Mouse (Mus musculus): ENCODE results near the gene Spocd1. TPM values are rescaled to one million over a fixed set of nuclear protein-coding genes. Genes with fewer than 3 reads are reported as not detected.

The Spocd1 gene
- polyA plus RNA-seq, 1 experiment from 2014 or later, result 0.06 TPM

- no peaks in the 10 kb centered on the region for H3K36me3 ChIP-seq
- H3K27ac ChIP-seq (replicated peaks), result no peak overlapping the region
- WGBS, result 66% methylated on average over 5 of the region's 5 CpGs
- no peak overlapping the region for H3K4me2 ChIP-seq
- no peaks in the 10 kb centered on the region; the same call in 1 of the 2 replicates for H3K27me3 ChIP-seq (replicated peaks)
- no peak for ATAC-seq (ENCODE audit: low FRiP score)
- H3K9me3 ChIP-seq (replicated peaks), result no peaks in the 10 kb centered on the region
- H3K9ac ChIP-seq (replicated peaks), result no peak overlapping the region
- H3K4me3 ChIP-seq (replicated peaks), result no peak overlapping the region
- no peaks in the 10 kb centered on the region for H3K4me1 ChIP-seq
Observed at GRCm38 (mm10) chr4:129952241-129952810, 23.3 kb downstream of the Spocd1 start.

DNA sequence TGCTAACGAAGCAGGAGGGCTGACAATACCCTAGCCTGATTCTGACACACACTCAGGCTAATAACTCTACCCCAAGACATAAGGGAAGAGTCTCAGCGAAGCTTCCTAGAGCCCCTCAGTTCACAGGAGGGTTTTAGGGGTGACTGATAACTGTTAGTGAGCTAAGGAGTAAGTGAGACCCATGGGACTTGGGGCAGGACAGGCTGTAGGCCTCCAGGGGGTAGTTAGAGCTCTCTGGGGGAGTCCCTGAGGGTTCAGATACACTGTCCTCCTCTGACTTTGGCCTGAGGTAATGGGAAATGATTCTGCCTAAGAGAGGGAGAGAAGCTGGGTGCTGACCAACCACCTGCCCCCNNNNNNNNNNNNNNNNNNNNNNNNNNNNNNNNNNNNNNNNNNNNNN is 25.5 kb downstream of the Spocd1 start:
- Histone ChIP-seq H3K4me3 (replicated peaks) (no peak overlapping the region), H3K27me3 (replicated peaks) (no peaks in the 10 kb centered on the region), H3K27ac (replicated peaks) (no peak overlapping the region), H3K9ac (replicated peaks) (no peak overlapping the region), H3K9me3 (replicated peaks) (no peaks in the 10 kb centered on the region), H3K4me1 (no peaks in the 10 kb centered on the region; the same call in 1 of the 2 replicates), H3K4me2 (no peak overlapping the region), H3K36me3 (no peaks in the 10 kb centered on the region)
- no peak for ATAC-seq (ENCODE audit: low FRiP score)
- 60% methylated on average over 2 of the region's 2 CpGs for WGBS

DNA sequence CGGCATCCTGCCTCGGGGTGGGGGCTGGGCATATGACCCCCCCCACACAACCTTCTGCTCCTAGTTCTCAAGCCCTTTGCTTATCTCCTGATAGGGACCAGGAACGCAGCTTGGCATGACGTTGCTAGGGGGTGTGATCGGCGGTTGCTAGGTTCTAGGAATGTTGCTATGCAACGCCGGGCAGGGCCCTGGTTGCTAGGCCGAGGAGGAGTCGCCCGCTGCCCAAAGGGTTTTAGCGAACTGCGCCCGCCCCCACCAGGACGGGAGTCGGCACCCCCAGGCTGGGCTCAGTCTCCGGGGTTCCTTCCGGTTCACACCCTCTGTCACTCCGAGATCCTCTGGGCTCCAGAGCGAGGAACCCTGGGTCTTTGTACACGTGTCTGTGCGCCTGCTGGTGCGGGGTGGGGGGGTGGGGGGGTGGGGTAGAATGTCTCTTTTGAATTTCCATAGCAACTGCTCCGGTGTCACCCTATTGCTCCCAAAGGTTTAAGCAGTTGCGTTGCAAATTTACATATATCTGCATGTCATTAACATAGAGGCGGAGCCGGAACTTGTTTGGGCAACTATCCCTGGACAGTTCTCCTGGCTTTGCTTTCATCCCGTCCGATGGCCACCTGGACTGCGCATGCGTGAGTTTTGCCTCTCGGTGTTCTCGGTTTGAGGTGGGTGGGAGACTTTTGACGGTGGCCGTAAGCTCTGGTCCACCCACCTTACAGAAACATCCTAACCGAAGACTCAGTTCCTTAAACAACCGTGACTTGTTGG is 31.3 kb downstream of the Spocd1 start:
- Histone ChIP-seq H3K36me3 (no peaks in the 10 kb centered on the region), H3K27me3 (replicated peaks) (no peaks in the 10 kb centered on the region), H3K9me3 (replicated peaks) (no peaks in the 10 kb centered on the region), H3K4me3 (replicated peaks) (peak overlapping the region; percentile 46), H3K4me2 (peak overlapping the region; percentile 94), H3K9ac (replicated peaks) (peak overlapping the region; percentile 53), H3K27ac (replicated peaks) (peak overlapping the region; percentile 80), H3K4me1 (peaks cover 28% of the 10 kb centered on the region)
- WGBS, result under 1% methylated on average over 37 of the region's 37 CpGs
- peak; percentile 79 for ATAC-seq (ENCODE audit: low FRiP score)

DNA sequence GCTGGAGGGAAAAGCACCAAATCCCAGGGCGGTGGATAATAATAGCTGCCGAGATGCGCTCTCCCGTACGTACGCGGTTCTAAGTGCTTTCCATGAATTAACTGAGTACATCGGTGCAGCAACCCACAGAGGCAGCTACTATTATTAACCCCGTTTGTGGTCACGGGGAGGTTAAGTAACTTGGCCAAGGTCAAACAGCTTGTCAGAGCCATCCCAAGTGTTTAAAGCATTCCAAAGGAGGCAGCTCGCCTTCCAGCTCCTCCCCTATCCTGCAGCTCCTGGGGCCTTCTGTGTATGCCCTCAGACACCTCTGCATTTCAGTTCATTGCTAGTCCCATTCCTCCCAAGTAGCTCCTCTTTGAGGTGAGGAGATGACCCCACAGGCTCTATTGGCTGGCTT is 36.2 kb downstream of the Spocd1 start:
- H3K27ac ChIP-seq (replicated peaks), result peak overlapping the region; percentile 83
- H3K27me3 ChIP-seq (replicated peaks), result no peaks in the 10 kb centered on the region
- no peak overlapping the region for H3K9ac ChIP-seq (replicated peaks)
- H3K36me3 ChIP-seq, result no peaks in the 10 kb centered on the region
- no peak overlapping the region for H3K4me3 ChIP-seq (replicated peaks)
- no peak overlapping the region for H3K4me2 ChIP-seq
- WGBS, result 45% methylated on average over 11 of the region's 11 CpGs
- no peak for ATAC-seq (ENCODE audit: low FRiP score)
- peaks cover 48% of the 10 kb centered on the region for H3K4me1 ChIP-seq
- H3K9me3 ChIP-seq (replicated peaks), result no peaks in the 10 kb centered on the region

DNA sequence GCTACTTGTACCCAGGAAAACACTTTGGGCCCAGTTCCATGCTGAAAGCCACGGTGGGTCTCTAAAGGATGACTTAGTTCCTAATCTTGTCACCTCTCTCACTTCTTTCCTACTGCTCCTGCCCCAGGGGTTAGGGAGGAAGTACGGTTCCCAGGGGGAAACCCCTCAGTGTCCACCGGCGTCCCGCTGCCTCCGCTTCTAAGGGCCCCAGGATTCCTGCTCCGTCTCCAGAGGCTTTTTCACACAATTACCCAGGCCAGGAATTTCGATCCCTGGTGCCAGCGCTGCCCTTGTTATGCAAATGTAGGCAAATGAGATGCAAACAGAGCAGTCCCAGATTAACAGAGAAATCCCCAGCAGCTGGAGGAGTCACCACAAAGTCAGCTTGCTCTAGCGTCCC is 37.2 kb downstream of the Spocd1 start:
- no peak overlapping the region for H3K9ac ChIP-seq (replicated peaks)
- H3K4me2 ChIP-seq, result peak overlapping the region; percentile 1; the same call in 1 of the 2 replicates
- H3K4me1 ChIP-seq, result peaks cover 49% of the 10 kb centered on the region
- H3K4me3 ChIP-seq (replicated peaks), result no peak overlapping the region
- H3K27ac ChIP-seq (replicated peaks), result peak overlapping the region; percentile 83
- no peaks in the 10 kb centered on the region for H3K36me3 ChIP-seq
- no peaks in the 10 kb centered on the region for H3K9me3 ChIP-seq (replicated peaks)
- WGBS, result 13% methylated on average over 10 of the region's 10 CpGs
- no peak for ATAC-seq (ENCODE audit: low FRiP score)
- no peaks in the 10 kb centered on the region for H3K27me3 ChIP-seq (replicated peaks)

DNA sequence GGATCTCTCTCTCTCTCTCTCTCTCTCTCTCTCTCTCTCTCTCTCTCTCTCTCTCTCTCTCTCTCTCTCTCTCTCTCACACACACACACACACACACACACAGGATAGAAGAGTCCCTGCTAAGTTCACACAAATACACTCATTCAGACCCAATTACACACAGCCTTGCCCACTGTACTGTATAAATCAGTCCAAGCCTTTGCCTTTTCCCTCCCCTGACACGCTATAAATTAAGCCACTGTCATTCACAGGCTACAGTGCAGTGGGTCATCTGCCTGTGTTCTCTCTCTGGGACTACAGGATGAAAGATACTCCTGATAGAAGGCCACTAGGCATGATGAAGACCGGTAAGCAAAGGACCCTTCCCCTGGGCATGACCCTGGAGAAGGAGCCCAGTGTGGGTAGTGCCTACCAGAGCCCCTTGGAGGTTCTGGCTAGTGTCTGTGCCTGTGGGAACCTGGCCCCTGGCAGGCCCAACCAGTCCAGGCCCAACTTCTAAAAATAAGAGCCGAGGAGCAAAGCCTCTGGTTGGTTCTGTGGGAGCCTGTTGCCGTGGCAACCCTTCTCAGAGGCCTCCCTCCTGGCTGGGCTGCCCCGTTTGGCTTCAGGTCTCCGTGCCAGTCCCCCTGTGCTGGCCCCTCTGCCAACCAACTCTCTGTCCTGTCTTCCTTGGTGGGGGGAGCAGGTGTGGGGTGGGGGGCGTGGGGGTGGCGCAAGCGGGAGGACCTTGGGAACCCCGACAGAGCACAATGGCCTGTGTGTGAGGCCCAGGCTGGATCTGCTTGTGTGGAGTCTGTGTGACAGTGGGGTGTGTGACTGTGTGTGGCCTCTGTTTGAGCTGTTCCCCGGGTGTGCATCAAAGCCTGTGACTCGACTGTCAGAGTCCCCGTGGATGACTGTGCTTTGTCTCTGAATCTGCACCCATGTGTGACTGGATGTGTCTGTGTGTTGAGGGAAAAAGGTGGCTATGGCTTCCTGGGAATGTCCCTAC is 38.3 kb downstream of the Spocd1 start:
- peaks cover 52% of the 10 kb centered on the region for H3K4me1 ChIP-seq
- H3K9me3 ChIP-seq (replicated peaks), result no peaks in the 10 kb centered on the region
- ATAC-seq (ENCODE audit: low FRiP score), result peak; percentile 82
- no peak overlapping the region for H3K4me3 ChIP-seq (replicated peaks)
- 15% methylated on average over 13 of the region's 13 CpGs for WGBS
- H3K36me3 ChIP-seq, result no peaks in the 10 kb centered on the region
- H3K27me3 ChIP-seq (replicated peaks), result no peaks in the 10 kb centered on the region
- peak overlapping the region; percentile 83 for H3K27ac ChIP-seq (replicated peaks)
- no peak overlapping the region for H3K9ac ChIP-seq (replicated peaks)
- peak overlapping the region; percentile 21; the same call in 1 of the 2 replicates for H3K4me2 ChIP-seq

- H3K4me1 ChIP-seq, result peaks cover 63% of the 10 kb centered on the region
- H3K4me2 ChIP-seq, result no peak overlapping the region
- H3K36me3 ChIP-seq, result no peaks in the 10 kb centered on the region
- no peaks in the 10 kb centered on the region; the same call in 1 of the 2 replicates for H3K27me3 ChIP-seq (replicated peaks)
- WGBS, result 36% methylated on average over 8 of the region's 8 CpGs
- no peak for ATAC-seq (ENCODE audit: low FRiP score)
- H3K9ac ChIP-seq (replicated peaks), result no peak overlapping the region
- H3K4me3 ChIP-seq (replicated peaks), result no peak overlapping the region
- no peaks in the 10 kb centered on the region for H3K9me3 ChIP-seq (replicated peaks)
- 0 out of 2 replicates have a peak overlapping the region, but pooled peaks have one; percentile 33 for H3K27ac ChIP-seq (replicated peaks)
Observed at GRCm38 (mm10) chr4:129970168-129970567, 41.1 kb downstream of the Spocd1 start.

- Histone ChIP-seq H3K27me3 (replicated peaks) (no peaks in the 10 kb centered on the region; the same call in 1 of the 2 replicates), H3K4me1 (peaks cover 59% of the 10 kb centered on the region)
Observed at GRCm38 (mm10) chr4:129970861-129971260, 41.8 kb downstream of the Spocd1 start.

GRCm38 (mm10) chr4:129971989-129972388 is 42.9 kb downstream of the Spocd1 start:
- 38% methylated on average over 7 of the region's 7 CpGs for WGBS
- H3K4me2 ChIP-seq, result no peak overlapping the region
- no peak for ATAC-seq (ENCODE audit: low FRiP score)
- no peak overlapping the region for H3K9ac ChIP-seq (replicated peaks)
- no peak overlapping the region for H3K27ac ChIP-seq (replicated peaks)
- no peaks in the 10 kb centered on the region for H3K36me3 ChIP-seq
- H3K4me3 ChIP-seq (replicated peaks), result no peak overlapping the region
- peaks cover 4% of the 10 kb centered on the region for H3K27me3 ChIP-seq (replicated peaks)
- H3K9me3 ChIP-seq (replicated peaks), result no peaks in the 10 kb centered on the region
- H3K4me1 ChIP-seq, result peaks cover 49% of the 10 kb centered on the region

More at GRCm38 (mm10) chr4:129970861-129971260, 41.8 kb downstream of the Spocd1 start:
- Histone ChIP-seq H3K9ac (replicated peaks) (no peak overlapping the region), H3K9me3 (replicated peaks) (no peaks in the 10 kb centered on the region), H3K4me3 (replicated peaks) (no peak overlapping the region), H3K27ac (replicated peaks) (no peak overlapping the region), H3K4me2 (no peak overlapping the region), H3K36me3 (no peaks in the 10 kb centered on the region)
- ATAC-seq (ENCODE audit: low FRiP score), result no peak
- WGBS, result 50% methylated on average over 11 of the region's 11 CpGs

- 56% methylated on average over 9 of the region's 9 CpGs for WGBS
Observed at GRCm38 (mm10) chr4:129974285-129974684, 45.2 kb downstream of the Spocd1 start.

DNA sequence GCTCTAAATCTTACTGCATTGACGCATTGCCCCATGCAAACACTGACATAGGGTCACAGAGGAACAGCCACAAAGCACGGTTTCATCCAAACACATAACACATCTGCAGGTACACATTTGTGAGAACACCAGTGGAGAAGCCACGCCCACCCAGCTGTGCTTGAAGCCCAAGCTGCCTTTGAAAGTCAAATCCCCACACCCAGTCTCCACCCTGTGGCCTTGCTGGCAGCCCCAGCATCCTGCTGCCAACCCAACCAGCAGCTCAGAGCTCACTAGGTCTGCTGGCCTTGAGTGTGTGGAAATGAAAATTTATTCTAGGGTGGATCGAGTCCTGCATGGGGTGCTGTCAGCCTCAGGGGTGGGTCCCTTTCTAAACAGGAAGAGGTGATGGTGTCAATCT is 48.2 kb downstream of the Spocd1 start:
- no peak overlapping the region for H3K4me3 ChIP-seq (replicated peaks)
- no peaks in the 10 kb centered on the region for H3K36me3 ChIP-seq
- H3K9me3 ChIP-seq (replicated peaks), result no peaks in the 10 kb centered on the region
- H3K4me1 ChIP-seq, result peaks cover 34% of the 10 kb centered on the region
- no peak for ATAC-seq (ENCODE audit: low FRiP score)
- peaks cover 13% of the 10 kb centered on the region for H3K27me3 ChIP-seq (replicated peaks)
- 59% methylated on average over 4 of the region's 4 CpGs for WGBS
- no peak overlapping the region for H3K4me2 ChIP-seq
- H3K27ac ChIP-seq (replicated peaks), result no peak overlapping the region
- no peak overlapping the region for H3K9ac ChIP-seq (replicated peaks)

More at GRCm38 (mm10) chr4:129974285-129974684, 45.2 kb downstream of the Spocd1 start:
- no peaks in the 10 kb centered on the region for H3K9me3 ChIP-seq (replicated peaks)
- H3K36me3 ChIP-seq, result no peaks in the 10 kb centered on the region
- ATAC-seq (ENCODE audit: low FRiP score), result no peak
- peaks cover 42% of the 10 kb centered on the region for H3K4me1 ChIP-seq
- peaks cover 4% of the 10 kb centered on the region for H3K27me3 ChIP-seq (replicated peaks)
- H3K4me2 ChIP-seq, result no peak overlapping the region
- H3K4me3 ChIP-seq (replicated peaks), result no peak overlapping the region
- H3K27ac ChIP-seq (replicated peaks), result no peak overlapping the region
- no peak overlapping the region for H3K9ac ChIP-seq (replicated peaks)

All from neural tube, embryonic 15.5 days (tissue).